Mouse (Mus musculus) neutrophil, adult 5-6 weeks (primary cell): Measurements from ENCODE around the gene Abcb6. TPM values are rescaled to one million over a fixed set of nuclear protein-coding genes. Genes with fewer than 3 reads are reported as not detected.

ENCODE experiments used
- ATAC-seq: fragments of 151-379, 151-347 bp; 2 replicates; pipeline ENCODE4 v1.8.0; 2017; ENCODE audit warnings: mild to moderate bottlenecking, moderate TSS enrichment; ENCODE audit not compliant: insufficient number of reproducible peaks, poor library complexity, low FRiP score, severe bottlenecking; ENCODE audit errors: extremely low read depth
- total RNA-seq: library from RNA; stranded (forward); fragments of 200-1000 nt; gene quantifications from 2 replicates; pipeline ENCODE4 v1.2.3, GENCODE M21; 2017

Abcb6 gene
- total RNA-seq, 1 experiment from 2014 or later, result 2.1 TPM

GRCm38 (mm10) chr1:75159540-75160255 is 20.5 kb downstream of the Abcb6 start:
- no peak for ATAC-seq

GRCm38 (mm10) chr1:75158990-75159389 is 21.2 kb downstream of the Abcb6 start:
- no peak for ATAC-seq

GRCm38 (mm10) chr1:75155837-75156236 is 24.4 kb downstream of the Abcb6 start:
- no peak for ATAC-seq

GRCm38 (mm10) chr1:75148727-75149126 is 31.5 kb downstream of the Abcb6 start:
- ATAC-seq, result no peak

- no peak for ATAC-seq
These were observed 32.6 kb downstream of the Abcb6 start for GRCm38 (mm10) chr1:75147411-75148135.

GRCm38 (mm10) chr1:75145589-75145988 is 34.6 kb downstream of the Abcb6 start:
- no peak for ATAC-seq

GRCm38 (mm10) chr1:75142301-75143261 is 37.6 kb downstream of the Abcb6 start, which contains the start of the genes Cnppd1 and Retreg2:
Gene Cnppd1 (minus strand): TSS chr1:75142711.
Gene Retreg2 (plus strand): TSS chr1:75142778.
- peak; percentile 62 for ATAC-seq

GRCm38 (mm10) chr1:75141486-75142190 is 38.6 kb downstream of the Abcb6 start:
- peak; percentile 47 for ATAC-seq

- no peak for ATAC-seq
These were observed 39.5 kb downstream of the Abcb6 start for GRCm38 (mm10) chr1:75140601-75141190.

GRCm38 (mm10) chr1:75138448-75138847 is 41.7 kb downstream of the Abcb6 start:
- ATAC-seq, result no peak

GRCm38 (mm10) chr1:75136730-75137129 is 43.5 kb downstream of the Abcb6 start:
- no peak for ATAC-seq

GRCm38 (mm10) chr1:75136293-75136692 is 43.9 kb downstream of the Abcb6 start:
- ATAC-seq, result no peak

- no peak for ATAC-seq
These were observed 46.6 kb downstream of the Abcb6 start, which contains the start of gene Slc23a3 for GRCm38 (mm10) chr1:75133421-75134207. Gene Slc23a3 (minus strand): TSS chr1:75133890.

- ATAC-seq, result no peak
These were observed 51.6 kb downstream of the Abcb6 start for GRCm38 (mm10) chr1:75128641-75129040.

- ATAC-seq, result no peak
These were observed 54.8 kb downstream of the Abcb6 start for GRCm38 (mm10) chr1:75125418-75125817.

GRCm38 (mm10) chr1:75124346-75125321 is 55.6 kb downstream of the Abcb6 start, which contains the start of gene Nhej1:
Gene Nhej1 (minus strand): TSS chr1:75125200.
- ATAC-seq, result peak; percentile 92
